Mouse (Mus musculus) midbrain, embryonic 11.5 days (tissue): ENCODE measurements around the gene Gm45233. TPM values are rescaled to one million over a fixed set of nuclear protein-coding genes. Genes with fewer than 3 reads are reported as not detected.
A peak's percentile ranks its signal among the peaks of the same experiment; 100 is the strongest.

Experiments
- ATAC-seq: fragments of 200-750 bp; cut with Nextera tagmentation; 2 replicates; pipeline ENCODE4 v1.8.0; 2017; ENCODE audit warnings: moderate TSS enrichment, moderate library complexity; ENCODE audit not compliant: low FRiP score
- DNase-seq: peaks from one replicate; pipeline ENCODE4 v3.0.0; 2015; ENCODE audit warnings: low spot score; ENCODE audit errors: missing footprints
- H3K27ac ChIP-seq: fragments of 300-500 bp; sonication (generic); 2 replicates; pipeline ENCODE4 v1.5.1; 2014; ENCODE audit warnings: low read depth, low read length
- H3K27me3 ChIP-seq: fragments of 300-500 bp; sonication (generic); 2 replicates; pipeline ENCODE4 v1.6.1; 2014; ENCODE audit warnings: mild to moderate bottlenecking, low read length, moderate library complexity, mixed read lengths; ENCODE audit not compliant: control insufficient read depth, insufficient read depth
- H3K36me3 ChIP-seq: fragments of 300-500 bp; sonication (generic); 2 replicates; pipeline ENCODE4 v1.6.1; 2014; ENCODE audit warnings: mild to moderate bottlenecking, low read length, moderate library complexity, mixed read lengths; ENCODE audit not compliant: control insufficient read depth, insufficient read depth
- H3K4me1 ChIP-seq: fragments of 300-500 bp; sonication (generic); 2 replicates; pipeline ENCODE4 v1.6.1; 2014; ENCODE audit warnings: low read length; ENCODE audit not compliant: control insufficient read depth, insufficient read depth
- H3K4me2 ChIP-seq: fragments of 300-500 bp; sonication (generic); 2 replicates; pipeline ENCODE4 v1.6.1; 2014; ENCODE audit warnings: mild to moderate bottlenecking, moderate library complexity
- H3K4me3 ChIP-seq: fragments of 300-500 bp; sonication (generic); 2 replicates; pipeline ENCODE4 v1.5.1; 2014; ENCODE audit warnings: low read depth, low read length
- H3K9ac ChIP-seq: fragments of 300-500 bp; sonication (generic); 2 replicates; pipeline ENCODE4 v1.6.1; 2014; ENCODE audit warnings: low read length
- H3K9me3 ChIP-seq: fragments of 300-500 bp; sonication (generic); 2 replicates; pipeline ENCODE4 v1.6.1; 2016; ENCODE audit warnings: low read length; ENCODE audit not compliant: control insufficient read depth
- WGBS: fragments of 180-500 bp; shearing (Covaris S2); extraction: QIAGEN DNeasy Blood & Tissue Kit; methylation state at CpG from one replicate; pipeline ENCODE4 v1.1.7; 2014; 5-methylcytosine and 5-hydroxymethylcytosine counted together
- polyA plus RNA-seq: library from polyadenylated mRNA; unstranded; fragments of >200 nt; fragmentation: Nextera tagmentation; extraction: Ambion mirVana; gene quantifications from 2 replicates; pipeline ENCODE4 v1.2.1, GENCODE M21; 2014

Gm45233 gene
- polyA plus RNA-seq, 1 experiment from 2014 or later, result not detected

DNA sequence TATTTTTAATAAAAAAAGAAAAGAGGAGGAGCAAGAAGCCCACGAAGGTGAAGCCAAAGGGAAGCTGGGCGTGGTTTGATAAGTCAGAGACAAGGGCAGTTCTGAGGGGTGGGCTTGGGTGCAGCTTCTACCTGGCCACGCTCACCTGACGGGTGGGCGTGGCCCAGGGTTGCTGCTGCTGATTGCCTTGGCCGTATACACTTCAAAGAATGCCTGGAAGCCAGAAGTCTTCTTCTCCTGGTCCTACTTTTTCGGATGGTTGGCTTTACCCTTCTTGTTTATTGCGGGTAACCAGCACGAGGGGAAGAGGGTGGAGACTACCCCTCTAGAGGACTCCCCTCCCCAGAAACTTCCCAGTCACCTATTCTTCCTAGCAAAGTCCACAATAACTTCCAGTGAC lies 1.2 kb upstream of the Gm45233 start:
- ATAC-seq, result no peak
- WGBS, result 17% methylated on average over 9 of the region's 9 CpGs

DNA sequence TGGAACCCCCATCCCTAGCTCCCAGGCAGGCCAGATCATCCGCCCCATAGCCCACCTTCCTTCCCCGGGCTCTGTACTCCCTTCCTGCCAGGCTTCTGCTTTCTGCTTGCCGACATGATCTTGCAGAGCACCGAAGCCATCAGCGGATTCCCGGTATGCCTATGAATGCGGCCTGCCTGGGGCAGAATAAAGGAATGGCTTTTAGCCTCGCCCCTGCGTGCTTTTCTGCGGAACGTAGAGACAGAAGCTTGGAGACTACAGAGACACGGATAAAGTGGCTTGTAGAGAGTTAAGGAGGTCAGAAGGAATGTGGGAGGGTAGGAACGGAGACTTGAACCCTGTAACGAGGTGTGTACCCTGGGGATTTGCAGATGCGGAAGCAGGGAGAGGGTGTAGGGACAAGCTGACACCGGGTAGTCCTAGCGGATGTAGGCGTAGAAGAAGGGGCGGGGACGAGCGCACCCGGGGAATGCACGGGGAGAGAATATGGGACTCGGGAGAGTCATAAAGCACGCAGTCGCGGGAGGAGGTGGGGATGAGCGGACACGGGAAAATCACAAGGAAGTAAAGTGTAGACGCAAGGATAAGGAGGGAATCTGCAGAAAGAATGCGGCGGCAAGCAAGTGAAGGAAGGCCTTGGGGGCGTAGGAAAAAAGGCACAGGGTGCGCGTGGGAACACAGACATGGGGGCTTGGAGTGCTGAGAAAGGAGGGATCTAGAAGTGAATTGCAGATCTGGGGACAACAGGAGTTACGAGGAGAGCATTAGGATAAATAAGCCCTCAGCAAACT lies 607 bp upstream of the Gm45233 start:
- peak overlapping the region; percentile 82 for H3K4me2 ChIP-seq
- H3K27me3 ChIP-seq, result no peaks in the 10 kb centered on the region
- no peaks in the 10 kb centered on the region for H3K9me3 ChIP-seq
- ATAC-seq (peak; percentile 83), DNase-seq (peak; percentile 98)
- H3K9ac ChIP-seq, result peak overlapping the region; percentile 53
- WGBS, result under 1% methylated on average over 36 of the region's 36 CpGs
- H3K36me3 ChIP-seq, result no peaks in the 10 kb centered on the region
- H3K4me1 ChIP-seq, result peaks cover 8% of the 10 kb centered on the region
- peak overlapping the region; percentile 62; the same call in 1 of the 2 replicates for H3K27ac ChIP-seq
- H3K4me3 ChIP-seq, result peak overlapping the region; percentile 55

More for the DNA sequence above, 1.2 kb upstream of the Gm45233 start:
- Histone ChIP-seq H3K36me3 (no peaks in the 10 kb centered on the region), H3K9ac (peak overlapping the region; percentile 53), H3K4me3 (peak overlapping the region; percentile 55), H3K4me2 (peak overlapping the region; percentile 82), H3K4me1 (peaks cover 8% of the 10 kb centered on the region), H3K27ac (peak overlapping the region; percentile 62; the same call in 1 of the 2 replicates), H3K27me3 (no peaks in the 10 kb centered on the region), H3K9me3 (no peaks in the 10 kb centered on the region)
- DNase-seq, result no peak

DNA sequence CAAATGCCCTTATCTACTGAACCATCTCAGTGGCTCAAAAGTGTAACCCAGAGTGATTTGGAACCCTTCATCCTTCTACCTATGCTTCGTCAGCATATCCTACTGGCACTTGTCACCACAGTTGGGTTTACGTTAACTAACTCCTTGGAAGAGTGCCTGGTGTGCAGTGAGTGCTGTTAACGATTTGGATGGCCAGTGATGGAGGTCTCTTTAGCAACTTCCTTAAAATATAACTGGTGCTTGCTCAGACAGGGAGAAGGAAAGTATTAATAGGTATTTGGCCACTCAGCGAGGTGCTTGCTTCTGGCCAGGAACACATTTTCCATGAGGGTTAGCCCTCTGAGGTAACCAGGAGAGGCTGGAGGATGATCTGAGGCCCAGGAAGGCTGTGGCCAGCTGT lies 3.9 kb downstream of the Gm45233 start:
- H3K9ac ChIP-seq, result no peak overlapping the region
- no peaks in the 10 kb centered on the region for H3K9me3 ChIP-seq
- no peaks in the 10 kb centered on the region for H3K27me3 ChIP-seq
- H3K27ac ChIP-seq, result no peak overlapping the region
- peaks cover 5% of the 10 kb centered on the region for H3K4me1 ChIP-seq
- H3K36me3 ChIP-seq, result no peaks in the 10 kb centered on the region; the same call in 1 of the 2 replicates
- ATAC-seq (no peak), DNase-seq (peak; percentile 35)
- H3K4me3 ChIP-seq, result no peak overlapping the region
- WGBS, result 91% methylated on average over 4 of the region's 4 CpGs
- no peak overlapping the region for H3K4me2 ChIP-seq

DNA sequence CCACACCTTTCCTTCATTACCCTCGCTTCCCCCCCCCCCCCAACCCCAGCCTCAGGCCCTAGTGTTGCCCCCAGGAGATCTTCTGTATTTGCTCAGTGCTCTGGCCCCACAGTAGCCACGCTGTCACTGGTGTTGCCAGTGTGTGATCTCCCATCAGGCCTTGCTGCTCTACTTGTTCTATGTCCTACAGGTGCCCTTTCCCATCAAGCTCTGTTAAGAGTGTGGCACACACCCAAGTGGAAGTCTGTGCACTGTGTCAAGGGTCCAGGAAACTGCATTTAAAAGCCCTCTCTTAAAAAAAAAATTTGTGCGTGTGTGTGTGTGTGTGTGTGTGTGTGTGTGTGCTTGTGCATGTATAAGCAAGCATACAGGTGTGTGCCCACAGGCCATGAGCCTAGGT lies 4.3 kb downstream of the Gm45233 start:
- 95% methylated on average over 2 of the region's 3 CpGs for WGBS
- DNase-seq, result no peak
- Histone ChIP-seq H3K9me3 (no peaks in the 10 kb centered on the region), H3K4me2 (no peak overlapping the region), H3K4me1 (peaks cover 5% of the 10 kb centered on the region), H3K4me3 (no peak overlapping the region), H3K27ac (no peak overlapping the region), H3K27me3 (no peaks in the 10 kb centered on the region), H3K36me3 (peaks cover 2% of the 10 kb centered on the region; the same call in 1 of the 2 replicates), H3K9ac (no peak overlapping the region)
- ATAC-seq, result no peak

DNA sequence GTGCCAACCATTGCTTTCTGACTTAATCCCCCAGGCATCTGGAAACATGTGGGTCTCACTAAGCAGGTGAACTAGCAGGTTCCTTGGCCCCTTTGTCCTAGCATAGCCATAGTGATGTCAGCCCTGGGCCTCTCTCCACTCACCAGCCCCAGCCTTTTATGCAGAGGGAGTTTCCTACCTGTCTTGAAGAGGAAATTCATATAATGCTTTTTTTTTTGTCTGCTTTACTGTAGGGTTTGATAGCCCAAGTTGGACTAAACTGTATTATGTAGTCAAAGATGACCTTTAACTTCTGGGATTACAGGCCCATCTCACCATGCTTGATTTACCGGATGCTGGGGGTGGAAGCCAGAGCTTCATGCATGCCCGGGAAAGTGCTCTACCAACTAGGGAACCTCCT lies 5.9 kb downstream of the Gm45233 start:
- H3K9ac ChIP-seq, result no peak overlapping the region
- no peaks in the 10 kb centered on the region for H3K27me3 ChIP-seq
- H3K9me3 ChIP-seq, result no peaks in the 10 kb centered on the region
- DNase-seq (no peak), ATAC-seq (no peak)
- H3K4me1 ChIP-seq, result peaks cover under 1% of the 10 kb centered on the region; the same call in 1 of the 2 replicates
- H3K4me2 ChIP-seq, result no peak overlapping the region
- no peak overlapping the region for H3K4me3 ChIP-seq
- no peak overlapping the region for H3K27ac ChIP-seq
- H3K36me3 ChIP-seq, result peaks cover 2% of the 10 kb centered on the region; the same call in 1 of the 2 replicates
- WGBS, result 98% methylated on average over 2 of the region's 2 CpGs

DNA sequence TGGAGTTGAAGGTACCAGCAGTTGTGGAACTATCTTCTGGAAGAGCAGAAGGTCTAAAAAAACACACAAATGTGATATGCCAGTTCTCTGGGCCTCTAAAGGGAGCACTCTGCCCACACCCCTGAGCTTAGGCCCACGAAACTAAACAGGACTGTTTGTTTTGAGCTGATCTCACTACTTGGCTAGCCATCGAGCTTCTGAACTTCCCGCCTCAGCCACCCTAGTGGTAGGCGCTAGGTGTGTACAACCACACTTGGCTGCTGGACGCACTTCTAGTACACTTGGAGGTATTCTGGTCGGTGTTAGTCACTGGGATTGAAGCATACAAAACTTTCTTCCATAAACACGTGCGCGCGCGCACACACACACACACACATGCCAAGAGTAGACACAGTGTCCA lies 7.8 kb downstream of the Gm45233 start:
- H3K36me3 ChIP-seq, result peaks cover 2% of the 10 kb centered on the region; the same call in 1 of the 2 replicates
- H3K9ac ChIP-seq, result no peak overlapping the region
- no peaks in the 10 kb centered on the region for H3K9me3 ChIP-seq
- DNase-seq, result no peak
- no peak overlapping the region for H3K4me2 ChIP-seq
- H3K4me3 ChIP-seq, result no peak overlapping the region
- no peak for ATAC-seq
- H3K27ac ChIP-seq, result no peak overlapping the region
- no peaks in the 10 kb centered on the region for H3K4me1 ChIP-seq
- WGBS, result 97% methylated on average over 11 of the region's 11 CpGs
- H3K27me3 ChIP-seq, result no peaks in the 10 kb centered on the region

DNA sequence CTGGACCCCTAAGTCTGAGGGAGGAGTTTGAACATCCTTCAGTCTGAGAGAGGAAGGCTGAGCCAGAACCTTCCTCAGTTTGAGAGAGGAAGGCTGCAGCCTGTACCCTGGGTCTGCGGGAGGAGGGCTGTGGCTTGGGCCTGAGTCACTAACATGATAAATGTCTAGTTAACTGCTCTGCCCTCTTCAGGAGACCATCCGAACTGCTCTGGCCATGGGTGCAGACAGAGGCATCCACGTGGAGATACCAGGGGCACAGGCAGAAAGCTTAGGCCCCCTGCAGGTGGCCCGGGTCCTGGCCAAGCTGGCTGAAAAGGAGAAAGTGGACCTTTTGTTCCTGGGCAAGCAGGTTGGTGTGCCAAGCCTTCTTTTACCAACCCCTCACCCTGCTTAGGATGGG lies 8.7 kb downstream of the Gm45233 start:
- Histone ChIP-seq H3K4me1 (no peaks in the 10 kb centered on the region), H3K27me3 (no peaks in the 10 kb centered on the region), H3K36me3 (peaks cover 2% of the 10 kb centered on the region; the same call in 1 of the 2 replicates), H3K4me2 (no peak overlapping the region), H3K4me3 (no peak overlapping the region), H3K9me3 (no peaks in the 10 kb centered on the region), H3K9ac (no peak overlapping the region), H3K27ac (no peak overlapping the region)
- WGBS, result 33% methylated on average over 4 of the region's 4 CpGs
- DNase-seq (no peak), ATAC-seq (peak; percentile 41; the same call in 1 of the 2 replicates)

DNA sequence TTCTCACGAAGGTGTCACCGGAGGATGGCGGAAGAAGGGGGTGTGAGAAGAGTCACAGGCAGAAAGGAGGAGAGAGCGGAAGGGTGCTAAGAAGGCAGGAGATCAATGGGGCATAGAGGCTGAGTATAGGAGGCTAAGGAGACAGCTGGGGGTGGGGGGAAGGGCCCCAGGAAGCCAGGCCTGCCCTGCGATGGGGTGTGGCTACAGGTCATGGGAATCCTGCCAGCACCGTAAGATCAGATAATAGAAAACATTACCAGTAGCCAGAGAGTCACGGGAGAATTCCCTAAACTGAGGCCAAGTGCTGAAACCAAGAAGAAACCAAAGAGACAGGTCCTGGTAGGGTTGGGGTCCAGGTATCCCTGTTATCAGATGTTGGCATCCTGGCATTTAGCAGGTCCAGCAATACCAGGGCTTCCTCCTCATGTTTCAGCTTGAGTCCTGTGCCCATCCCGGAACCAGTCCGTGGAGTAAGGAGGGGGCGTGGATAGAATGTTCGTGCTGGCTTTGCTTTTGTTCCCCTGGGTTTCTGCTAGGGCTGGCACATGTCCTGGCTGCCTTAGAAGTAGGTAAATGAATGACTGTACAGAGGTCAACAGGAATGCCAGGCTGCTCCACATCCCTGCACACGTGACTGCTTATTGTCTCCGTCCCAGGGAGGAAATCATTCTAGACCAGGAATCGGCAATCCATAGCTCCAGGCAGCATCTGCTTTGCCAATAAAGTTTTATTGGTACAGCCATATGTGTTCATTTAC lies 9.8 kb downstream of the Gm45233 start:
- no peaks in the 10 kb centered on the region for H3K4me1 ChIP-seq
- no peaks in the 10 kb centered on the region for H3K27me3 ChIP-seq
- H3K36me3 ChIP-seq, result peaks cover 2% of the 10 kb centered on the region; the same call in 1 of the 2 replicates
- DNase-seq (no peak), ATAC-seq (no peak)
- no peak overlapping the region for H3K4me3 ChIP-seq
- 93% methylated on average over 14 of the region's 14 CpGs for WGBS
- no peak overlapping the region for H3K4me2 ChIP-seq
- no peak overlapping the region for H3K27ac ChIP-seq
- no peak overlapping the region for H3K9ac ChIP-seq
- no peaks in the 10 kb centered on the region for H3K9me3 ChIP-seq

DNA sequence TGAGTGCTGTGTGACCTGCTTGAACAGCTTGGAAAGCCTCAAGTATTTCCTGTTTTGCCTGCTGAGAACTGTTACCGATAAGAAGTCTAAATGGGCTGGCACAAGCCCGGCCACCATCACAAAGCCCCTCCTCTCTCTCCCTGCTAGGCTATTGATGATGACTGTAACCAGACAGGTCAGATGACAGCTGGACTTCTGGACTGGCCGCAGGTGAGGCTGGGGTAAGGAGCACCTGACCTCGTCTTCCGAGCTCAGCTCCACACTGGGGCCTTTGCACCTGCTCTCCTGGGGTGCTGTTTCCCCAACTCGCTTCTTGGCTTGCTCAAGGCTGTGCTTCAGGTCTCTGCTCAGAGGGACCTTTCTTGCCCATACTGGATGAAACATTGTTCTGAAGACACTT lies 10.4 kb downstream of the Gm45233 start:
- Histone ChIP-seq H3K9ac (no peak overlapping the region), H3K27me3 (no peaks in the 10 kb centered on the region), H3K4me1 (no peaks in the 10 kb centered on the region), H3K4me2 (no peak overlapping the region), H3K36me3 (peaks cover 2% of the 10 kb centered on the region; the same call in 1 of the 2 replicates), H3K9me3 (no peaks in the 10 kb centered on the region), H3K27ac (no peak overlapping the region), H3K4me3 (no peak overlapping the region)
- ATAC-seq, result no peak
- DNase-seq, result no peak
- WGBS, result 94% methylated on average over 6 of the region's 6 CpGs
